Mouse (Mus musculus) stomach, postnatal 0 days (tissue): ENCODE results near the gene Tceal7. TPM values are rescaled to one million over a fixed set of nuclear protein-coding genes. Genes with fewer than 3 reads are reported as not detected.
A peak's percentile ranks its signal among the peaks of the same experiment; 100 is the strongest.

Source experiments
- ATAC-seq: fragments of 200-750 bp; cut with Nextera tagmentation; 2 replicates; pipeline ENCODE4 v1.8.0; 2017; ENCODE audit not compliant: low FRiP score, low TSS enrichment
- DNase-seq: peaks from one replicate; pipeline ENCODE4 v3.0.0-alpha.2; 2016; ENCODE audit warnings: low spot score
- H3K27ac ChIP-seq: fragments of 300-500 bp; sonication (generic); replicated peaks from 2 replicates; pipeline ENCODE4 v1.5.1; 2014; ENCODE audit warnings: mild to moderate bottlenecking, control low read depth
- H3K27me3 ChIP-seq: fragments of 300-500 bp; sonication (generic); 2 replicates; pipeline ENCODE4 v1.6.1; 2014; ENCODE audit warnings: low read length; ENCODE audit not compliant: control insufficient read depth, insufficient read depth
- H3K36me3 ChIP-seq: fragments of 300-500 bp; sonication (generic); 2 replicates; pipeline ENCODE4 v1.6.1; 2014; ENCODE audit warnings: low read length, mixed read lengths; ENCODE audit not compliant: control insufficient read depth, insufficient read depth
- H3K4me1 ChIP-seq: fragments of 300-500 bp; sonication (generic); replicated peaks from 2 replicates; pipeline ENCODE4 v1.6.1; 2014; ENCODE audit warnings: antibody characterized with exemption; ENCODE audit not compliant: control insufficient read depth, insufficient read depth
- H3K4me2 ChIP-seq: fragments of 300-500 bp; sonication (generic); replicated peaks from 2 replicates; pipeline ENCODE4 v1.6.1; 2014; ENCODE audit warnings: low read depth, mild to moderate bottlenecking, control low read depth, moderate library complexity
- H3K4me3 ChIP-seq: fragments of 300-500 bp; sonication (generic); 2 replicates; pipeline ENCODE4 v1.5.1; 2014; ENCODE audit warnings: low read depth, low read length, control low read depth
- H3K9ac ChIP-seq: fragments of 300-500 bp; sonication (generic); 2 replicates; pipeline ENCODE4 v1.6.1; 2014; ENCODE audit warnings: mild to moderate bottlenecking, low read length, control low read depth, mixed read lengths
- H3K9me3 ChIP-seq: fragments of 300-500 bp; sonication (generic); 2 replicates; pipeline ENCODE4 v1.6.1; 2016; ENCODE audit warnings: low read length; ENCODE audit not compliant: control insufficient read depth
- CTCF ChIP-seq: IDR thresholded peaks from 2 replicates; pipeline ENCODE4 v1.5.1; 2016; ENCODE audit warnings: antibody characterized with exemption, low read depth, mild to moderate bottlenecking, moderate library complexity
- EP300 ChIP-seq: optimal IDR thresholded peaks from 2 replicates; pipeline ENCODE3; 2016; ENCODE audit warnings: antibody characterized with exemption
- WGBS: fragments of 180-500 bp; shearing (Covaris S2); extraction: QIAGEN DNeasy Blood & Tissue Kit; methylation state at CpG from one replicate; pipeline ENCODE4 v1.1.7; 2014; 5-methylcytosine and 5-hydroxymethylcytosine counted together
- polyA plus RNA-seq: library from polyadenylated mRNA; unstranded; fragments of >200 nt; fragmentation: Nextera tagmentation; extraction: Ambion mirVana; gene quantifications from 2 replicates; pipeline ENCODE4 v1.2.1, GENCODE M21; 2015

The Tceal7 gene
- polyA plus RNA-seq, 1 experiment from 2014 or later: 0.84 TPM

DNA sequence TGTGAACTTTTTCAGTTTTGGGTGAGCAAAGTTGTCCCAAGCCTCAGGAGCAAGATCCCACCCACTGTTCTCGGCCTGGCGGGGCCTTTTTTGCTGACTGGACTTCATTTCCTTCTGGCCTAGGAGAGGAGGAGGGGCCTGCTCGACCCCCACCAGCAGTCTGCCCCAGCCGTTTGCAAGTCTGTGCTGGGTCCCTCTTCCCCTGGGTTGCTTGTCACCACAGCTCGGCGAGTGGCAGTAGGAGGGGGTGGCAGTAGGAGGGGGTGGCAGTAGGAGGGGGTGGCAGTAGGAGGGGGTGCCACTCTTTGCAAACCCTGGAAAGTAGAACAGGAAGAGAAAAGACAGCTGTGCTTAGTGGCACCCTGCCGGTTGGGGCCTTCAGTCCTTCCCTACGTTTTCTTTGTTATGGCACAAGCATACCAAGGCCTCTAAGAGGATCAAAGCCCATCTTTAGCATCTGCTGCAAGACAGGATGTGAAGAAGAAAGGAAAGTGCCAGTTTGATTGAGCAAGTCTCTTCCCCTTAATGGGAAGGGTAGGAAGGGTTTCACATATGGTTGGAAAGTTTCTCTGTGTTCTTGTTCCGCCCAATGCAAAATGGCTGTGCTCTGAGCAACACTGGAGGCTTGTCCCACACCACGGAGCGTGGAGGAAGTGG is 33.6 kb upstream of the Tceal7 start:
- H3K4me2 ChIP-seq: no peak overlapping the region
- no peaks in the 10 kb centered on the region for H3K4me1 ChIP-seq
- no peak overlapping the region for H3K9ac ChIP-seq
- WGBS: 34% methylated on average over 9 of the region's 11 CpGs
- TF ChIP-seq CTCF (no peak), EP300 (no peak)
- H3K9me3 ChIP-seq: no peaks in the 10 kb centered on the region
- no peaks in the 10 kb centered on the region for H3K36me3 ChIP-seq
- ATAC-seq: no peak
- H3K27ac ChIP-seq: no peak overlapping the region
- H3K27me3 ChIP-seq: no peaks in the 10 kb centered on the region
- no peak for DNase-seq
- no peak overlapping the region for H3K4me3 ChIP-seq

DNA sequence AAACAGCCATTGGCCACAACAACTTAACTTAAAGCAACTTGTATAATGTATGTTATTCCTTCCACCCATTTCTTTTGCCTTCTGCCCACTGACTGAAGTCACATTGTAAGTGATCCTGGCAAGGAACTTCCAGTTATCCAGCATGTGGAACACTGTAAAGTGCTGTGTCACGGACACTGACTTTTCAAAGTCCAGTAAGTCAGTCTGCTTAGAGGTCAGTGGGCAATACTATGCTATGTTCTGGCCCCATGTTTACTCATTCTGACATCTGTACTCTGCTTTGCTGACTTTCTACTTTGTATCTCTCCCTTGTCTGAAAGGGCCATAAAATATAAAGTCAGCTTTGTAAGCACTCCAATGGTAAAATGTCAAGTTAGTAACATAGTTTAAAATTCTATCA is 31.5 kb upstream of the Tceal7 start:
- no peak for TF ChIP-seq EP300
- TF ChIP-seq CTCF: no peak
- Histone ChIP-seq H3K27me3 (no peaks in the 10 kb centered on the region), H3K27ac (no peak overlapping the region), H3K4me2 (no peak overlapping the region), H3K4me3 (no peak overlapping the region), H3K9ac (no peak overlapping the region), H3K9me3 (no peaks in the 10 kb centered on the region), H3K4me1 (no peaks in the 10 kb centered on the region), H3K36me3 (no peaks in the 10 kb centered on the region)
- no peak for ATAC-seq
- DNase-seq: no peak
- 85% methylated on average over 1 of the region's 1 CpGs for WGBS

DNA sequence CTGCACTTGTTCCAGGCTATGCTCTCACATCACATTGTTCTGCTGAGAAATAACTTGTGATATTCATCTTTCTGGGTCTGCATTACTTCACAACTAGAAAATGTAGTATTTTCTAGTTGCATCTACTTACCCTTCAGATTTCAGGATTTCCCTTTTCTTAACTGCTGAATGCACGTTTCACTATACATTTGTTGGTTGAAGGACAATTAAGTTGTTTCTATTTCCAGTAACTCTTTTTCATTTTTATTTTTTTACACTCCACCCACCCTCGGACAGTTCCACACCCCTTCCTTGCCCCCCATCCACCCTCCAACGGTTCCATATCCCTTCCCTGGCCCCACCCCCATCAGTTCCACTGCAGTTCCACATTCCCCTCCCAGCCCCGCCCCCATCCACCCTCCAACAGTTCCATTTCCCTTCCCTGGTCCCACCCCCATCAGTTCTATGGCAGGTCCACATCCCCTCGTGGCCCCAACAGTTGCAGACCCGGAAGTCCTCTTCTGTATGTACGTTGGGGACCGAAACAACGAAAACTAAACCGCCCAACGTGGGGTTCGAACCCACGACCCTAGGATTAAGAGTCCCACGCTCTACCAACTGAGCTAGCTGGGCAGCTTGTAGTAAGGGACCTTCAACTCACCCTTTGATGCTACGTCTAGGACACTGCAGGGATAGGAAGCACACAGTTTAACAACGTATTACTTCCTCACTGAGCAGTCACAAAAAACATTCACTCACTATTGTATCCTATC is 19.2 kb upstream of the Tceal7 start:
- H3K9me3 ChIP-seq: no peaks in the 10 kb centered on the region
- DNase-seq: no peak
- no peak for ATAC-seq
- H3K4me3 ChIP-seq: no peak overlapping the region
- H3K9ac ChIP-seq: no peak overlapping the region
- H3K36me3 ChIP-seq: no peaks in the 10 kb centered on the region
- H3K27me3 ChIP-seq: no peaks in the 10 kb centered on the region
- H3K4me1 ChIP-seq: no peaks in the 10 kb centered on the region
- 75% methylated on average over 16 of the region's 16 CpGs for WGBS
- no peak overlapping the region for H3K4me2 ChIP-seq
- TF ChIP-seq CTCF (no peak), EP300 (no peak)
- no peak overlapping the region for H3K27ac ChIP-seq

DNA sequence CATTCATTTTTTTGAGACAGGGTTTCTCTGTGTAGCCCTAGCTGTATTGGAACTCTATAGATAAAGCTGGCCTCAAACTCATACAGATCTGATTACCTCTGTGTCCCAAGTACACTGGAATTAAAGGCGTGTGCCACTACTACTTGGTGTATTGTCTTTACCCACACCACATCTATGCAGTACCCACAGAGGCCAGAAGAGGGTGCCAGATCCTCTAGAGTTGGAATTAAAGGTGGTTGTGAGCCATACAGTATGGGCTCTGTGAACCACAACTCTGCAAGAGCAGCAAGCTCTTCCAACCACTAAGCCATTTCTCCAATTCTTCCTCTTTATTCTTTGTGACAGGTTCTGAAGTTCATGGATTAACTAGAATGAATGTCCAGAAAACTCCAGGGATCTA is 17.7 kb upstream of the Tceal7 start:
- Histone ChIP-seq H3K9me3 (no peaks in the 10 kb centered on the region), H3K4me1 (no peaks in the 10 kb centered on the region), H3K4me2 (no peak overlapping the region), H3K4me3 (no peak overlapping the region), H3K27me3 (no peaks in the 10 kb centered on the region), H3K9ac (no peak overlapping the region), H3K27ac (no peak overlapping the region), H3K36me3 (no peaks in the 10 kb centered on the region)
- DNase-seq (peak; percentile 19), ATAC-seq (no peak)
- TF ChIP-seq CTCF (peak; percentile 65), EP300 (no peak)
- 50% methylated on average over 1 of the region's 1 CpGs for WGBS

- H3K9ac ChIP-seq: no peak overlapping the region
- no peaks in the 10 kb centered on the region for H3K4me1 ChIP-seq
- H3K27me3 ChIP-seq: no peaks in the 10 kb centered on the region
- no peaks in the 10 kb centered on the region for H3K36me3 ChIP-seq
- peak overlapping the region; percentile 59 for H3K4me2 ChIP-seq
- ATAC-seq (no peak), DNase-seq (no peak)
- H3K27ac ChIP-seq: no peak overlapping the region
- WGBS: 22% methylated on average over 7 of the region's 7 CpGs
- peak overlapping the region; percentile 33 for H3K4me3 ChIP-seq
- H3K9me3 ChIP-seq: no peaks in the 10 kb centered on the region
- TF ChIP-seq CTCF: no peak
- no peak for TF ChIP-seq EP300
These were observed 11.3 kb upstream of the Tceal7 start for GRCm38 (mm10) chrX:136203257-136203656.

GRCm38 (mm10) chrX:136203664-136204066 is 10.9 kb upstream of the Tceal7 start, which contains the start of gene Tceal5:
Gene Tceal5 (minus strand): TSS chrX:136203876.
- H3K9me3 ChIP-seq: no peaks in the 10 kb centered on the region
- no peak within 1 kb of the TSS for H3K27ac ChIP-seq
- ATAC-seq (no peak; the same call in 1 of the 2 replicates), DNase-seq (peak; percentile 21)
- no peaks in the 10 kb centered on the region for H3K4me1 ChIP-seq
- 21% methylated on average over 9 of the region's 9 CpGs for WGBS
- H3K36me3 ChIP-seq: no peaks in the 10 kb centered on the region
- H3K9ac ChIP-seq: no peak within 1 kb of the TSS
- no peaks in the 10 kb centered on the region for H3K27me3 ChIP-seq
- TF ChIP-seq CTCF (no peak), EP300 (no peak)
- H3K4me3 ChIP-seq: peak within 1 kb of the TSS; percentile 33
- peak within 1 kb of the TSS; percentile 59 for H3K4me2 ChIP-seq
